Mouse (Mus musculus) midbrain, embryonic 16.5 days (tissue): ENCODE measurements at regions not wholly inside any gene's neighbourhood (a gene's known extent, or its start where the extent isn't known, plus 50 kb on each side); places are given as distances from the start of the nearest gene placed in this dataset. TPM values are rescaled to one million over a fixed set of nuclear protein-coding genes. Genes with fewer than 3 reads are reported as not detected.

Source experiments
- ATAC-seq: fragments of 200-750 bp; cut with Nextera tagmentation; 2 replicates; pipeline ENCODE4 v1.8.0; 2017; ENCODE audit warnings: moderate TSS enrichment
- H3K27ac ChIP-seq: fragments of 300-500 bp; sonication (generic); 2 replicates; pipeline ENCODE4 v1.5.1; 2014; ENCODE audit warnings: mild to moderate bottlenecking, low read length, mixed read lengths
- H3K27me3 ChIP-seq: fragments of 300-500 bp; sonication (generic); 2 replicates; pipeline ENCODE4 v1.6.1; 2014; ENCODE audit warnings: low read depth, low read length, mixed read lengths; ENCODE audit not compliant: control insufficient read depth, insufficient read depth
- H3K36me3 ChIP-seq: fragments of 300-500 bp; sonication (generic); 2 replicates; pipeline ENCODE4 v1.6.1; 2014; ENCODE audit warnings: mild to moderate bottlenecking, low read length, moderate library complexity, mixed read lengths; ENCODE audit not compliant: control insufficient read depth, insufficient read depth
- H3K4me1 ChIP-seq: fragments of 300-500 bp; sonication (generic); 2 replicates; pipeline ENCODE4 v1.6.1; 2014; ENCODE audit warnings: mild to moderate bottlenecking, low read length, mixed read lengths; ENCODE audit not compliant: control insufficient read depth, insufficient read depth
- H3K4me2 ChIP-seq: fragments of 300-500 bp; sonication (generic); 2 replicates; pipeline ENCODE4 v1.6.1; 2014; ENCODE audit warnings: mild to moderate bottlenecking, low read length, mixed read lengths
- H3K4me3 ChIP-seq: fragments of 300-500 bp; sonication (generic); 2 replicates; pipeline ENCODE4 v1.5.1; 2014; ENCODE audit warnings: low read depth, mild to moderate bottlenecking, low read length, moderate library complexity, mixed read lengths
- H3K9ac ChIP-seq: fragments of 300-500 bp; sonication (generic); 2 replicates; pipeline ENCODE4 v1.6.1; 2014; ENCODE audit warnings: low read depth, low read length, mixed read lengths
- H3K9me3 ChIP-seq: fragments of 300-500 bp; sonication (generic); replicated peaks from 2 replicates; pipeline ENCODE4 v1.6.1; 2014; ENCODE audit warnings: mild to moderate bottlenecking, low read length, mixed read lengths; ENCODE audit not compliant: control insufficient read depth, poor library complexity, severe bottlenecking
- WGBS: fragments of 180-500 bp; shearing (Covaris S2); extraction: QIAGEN DNeasy Blood & Tissue Kit; methylation state at CpG from one replicate; pipeline ENCODE4 v1.1.7; 2014; 5-methylcytosine and 5-hydroxymethylcytosine counted together
- microRNA-seq: library from miRNA; unstranded; fragments of <30 nt; microRNA quantifications from one replicate; pipeline ENCODE4, GENCODE M21; 2017

GRCm38 (mm10) chr5:51028966-51029365 lies 538.6 kb downstream of the Ppargc1a start:
- Histone ChIP-seq H3K4me3 (no peak overlapping the region), H3K4me1 (no peaks in the 10 kb centered on the region), H3K27me3 (no peaks in the 10 kb centered on the region), H3K9me3 (no peaks in the 10 kb centered on the region), H3K27ac (no peak overlapping the region), H3K4me2 (no peak overlapping the region), H3K9ac (no peak overlapping the region), H3K36me3 (no peaks in the 10 kb centered on the region)
- 84% methylated on average over 4 of the region's 4 CpGs for WGBS
- ATAC-seq: no peak

DNA sequence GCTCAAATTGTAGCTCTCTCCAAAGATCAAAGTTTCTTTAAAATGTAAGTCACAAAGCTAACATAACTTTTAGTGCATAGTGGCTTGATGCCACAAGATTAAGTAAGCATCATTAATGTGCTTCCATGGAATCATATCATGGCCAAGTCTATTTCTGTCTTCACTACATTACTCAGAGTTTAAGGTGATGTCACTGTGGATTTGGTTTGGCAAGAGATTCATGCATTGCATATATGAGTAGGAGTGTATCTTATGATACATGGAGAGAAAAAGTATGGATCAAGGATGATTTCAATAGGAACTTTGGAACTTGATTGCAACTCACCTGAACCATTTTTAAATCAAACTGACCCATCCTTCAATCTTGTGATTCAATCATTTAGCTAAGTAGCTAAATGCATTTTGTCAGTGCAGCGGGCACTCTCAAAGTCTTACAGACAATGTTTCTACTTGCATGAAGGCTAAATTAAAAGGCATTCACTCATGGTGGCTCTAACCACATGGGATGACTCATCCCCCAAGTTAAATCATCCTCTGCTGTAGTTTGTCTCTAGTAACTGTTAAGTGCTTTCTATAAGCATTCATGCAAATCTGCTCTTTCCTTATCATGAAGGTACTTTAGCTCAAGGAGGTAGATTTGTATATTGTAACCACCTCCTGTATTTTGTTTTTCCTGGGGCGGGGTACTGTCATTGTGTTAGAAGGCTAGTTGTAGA lies 576.5 kb downstream of the Ppargc1a start:
- no peak for ATAC-seq
- H3K27me3 ChIP-seq: no peaks in the 10 kb centered on the region
- no peak overlapping the region for H3K9ac ChIP-seq
- WGBS: 96% methylated on average over 2 of the region's 2 CpGs
- no peaks in the 10 kb centered on the region for H3K36me3 ChIP-seq
- no peak overlapping the region for H3K27ac ChIP-seq
- H3K4me3 ChIP-seq: no peak overlapping the region
- no peak overlapping the region for H3K4me2 ChIP-seq
- H3K4me1 ChIP-seq: no peaks in the 10 kb centered on the region
- no peaks in the 10 kb centered on the region for H3K9me3 ChIP-seq

Small RNA genes lying in the stretch of these regions (microRNA-seq; reads per million reads assigned to microRNA genes)
- not detected for gene Gm44377
